Mouse (Mus musculus) C3H10T1/2 (cell line): ENCODE results near the gene Il9. TPM values are rescaled to one million over a fixed set of nuclear protein-coding genes. Genes with fewer than 3 reads are reported as not detected.

Source experiments
- polyA plus RNA-seq, 2 experiments: library from polyadenylated mRNA; unstranded; fragments of >200 nt; fragmentation: generic; extraction: Trizol; gene quantifications; one replicate each; pipeline ENCODE4 v1.2.1; 2012; ENCODE audit warnings: missing spikeins in 2 of 2

Gene Il9
- not detected for polyA plus RNA-seq

DNA sequence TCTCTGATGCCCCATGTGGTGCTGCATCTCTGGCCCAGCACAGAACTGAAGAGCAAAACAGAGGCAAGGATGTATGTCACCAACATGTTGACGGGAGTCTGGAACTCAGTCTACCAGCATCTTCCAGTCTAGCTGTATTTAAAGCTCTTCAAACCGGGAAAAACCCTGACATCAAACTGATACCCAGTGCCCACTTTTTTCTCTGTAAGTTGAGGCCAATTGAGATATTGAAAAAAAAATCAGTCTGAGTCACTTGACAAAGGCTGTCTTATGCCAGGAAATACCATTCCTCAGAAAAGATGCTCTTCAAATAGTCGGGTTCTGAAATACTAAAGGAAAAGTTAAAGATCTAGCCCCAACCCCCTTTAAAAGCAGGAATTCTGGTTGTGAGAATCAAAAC, at the start of gene Il9:
Gene Il9 (minus strand): TSS at position 101 of the 400 bp plus-strand sequence.

DNA sequence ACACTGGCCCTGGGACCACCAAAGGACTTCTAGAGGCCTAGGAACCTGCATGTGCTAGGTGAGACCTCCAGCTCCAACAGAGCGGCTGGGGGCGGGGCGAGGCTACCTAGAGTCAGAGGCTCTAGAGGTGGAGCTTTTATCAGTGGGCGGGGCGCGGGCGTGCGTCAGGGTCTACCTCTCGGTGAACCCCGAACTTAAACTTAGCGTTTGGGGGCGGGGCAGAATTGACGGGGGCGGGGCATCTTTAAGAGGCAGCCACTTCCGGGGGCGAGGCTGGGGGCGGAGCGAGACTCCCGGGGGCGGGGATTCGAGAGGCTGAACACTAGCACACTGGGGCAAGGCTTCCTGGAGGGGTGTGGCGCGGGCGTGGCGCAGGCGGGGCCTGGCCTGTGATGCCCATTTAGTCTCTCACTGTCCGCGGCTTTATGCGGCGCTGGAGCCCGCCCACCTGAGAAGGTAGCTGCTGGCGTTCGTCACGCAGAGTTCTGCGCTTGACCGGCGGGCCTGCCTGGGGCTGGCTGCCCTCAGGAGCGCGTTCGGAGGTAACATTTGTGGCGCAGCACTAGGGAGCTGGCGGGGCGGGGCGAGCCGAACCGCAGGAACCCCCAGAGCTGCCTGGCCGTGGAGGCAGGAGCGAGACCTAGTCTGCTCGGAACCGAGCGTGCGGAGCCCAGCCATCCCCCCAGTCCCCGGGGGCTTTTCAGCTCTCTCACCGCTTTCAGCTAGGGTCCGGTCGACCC, 40.2 kb upstream of the Il9 start, which contains the start of gene Fbxl21:
Gene Fbxl21 (plus strand): TSS at position 392 of the 740 bp plus-strand sequence.

DNA sequence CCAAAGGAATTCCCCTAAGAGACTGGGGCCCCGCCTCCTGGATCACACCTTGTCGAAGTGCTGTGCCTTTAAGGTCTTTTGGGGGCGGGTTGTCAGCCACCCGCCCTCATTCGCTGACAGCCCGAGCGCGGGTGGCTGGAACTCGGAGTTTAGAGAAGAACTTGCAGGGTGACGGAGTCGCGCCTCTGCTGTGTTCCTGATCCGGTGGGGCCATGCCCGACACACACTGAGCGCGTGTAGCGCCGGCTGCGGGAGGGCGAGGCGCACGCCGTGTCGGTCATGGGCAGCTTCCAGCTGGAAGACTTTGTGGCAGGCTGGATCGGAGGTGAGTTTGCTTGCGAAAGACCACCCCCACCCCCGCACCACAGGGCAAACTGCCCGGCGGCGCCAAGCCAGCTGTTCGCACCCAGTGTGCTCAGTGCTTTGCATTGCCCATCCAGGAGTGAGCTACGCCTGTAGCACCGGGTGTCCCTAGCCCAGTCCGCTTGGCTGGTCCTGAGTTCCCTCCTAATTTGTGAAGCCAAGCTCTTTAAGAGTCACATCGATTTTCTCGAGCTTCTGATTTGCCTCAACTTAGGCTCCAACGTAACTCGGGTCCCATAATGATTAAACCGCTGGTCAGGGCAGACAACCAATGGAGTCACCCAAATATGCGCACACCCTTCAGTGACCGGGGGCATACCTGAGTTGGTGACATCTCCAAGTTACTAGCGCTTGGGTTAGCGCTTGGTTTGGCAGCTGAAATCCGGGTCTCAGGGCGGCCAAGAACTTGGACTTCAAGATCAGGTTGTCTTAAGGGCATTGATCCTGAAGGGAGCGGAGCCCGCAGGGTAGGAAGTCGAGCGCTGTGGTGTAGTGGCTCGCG, 43.6 kb downstream of the Il9 start, which contains the start of gene Slc25a48:
Gene Slc25a48 (plus strand): TSS at position 145 of the 865 bp plus-strand sequence.

Other genes with a start within 250 kb of the Il9 start
- gene Neurog1, start 230.1 kb downstream of the Il9 start, polyA plus RNA-seq = not detected
- gene Cxcl14, start 185.7 kb downstream of the Il9 start, polyA plus RNA-seq = not detected
- gene Gm3045, start 55.7 kb downstream of the Il9 start, polyA plus RNA-seq = not detected
- not detected for gene Slc25a48, start 43.9 kb downstream of the Il9 start, polyA plus RNA-seq
- gene Fbxl21, start 40.2 kb upstream of the Il9 start, polyA plus RNA-seq = under 1 TPM; 0.06 to 0.48 TPM
- not detected for gene Lect2, start 66.3 kb upstream of the Il9 start, polyA plus RNA-seq
- gene Tgfbi, start 127.3 kb upstream of the Il9 start, polyA plus RNA-seq = 10 to 100 TPM; 19.2 to 77.4 TPM
- 10 to 100 TPM in 1 of 2 experiments, 1 to 10 TPM in 1; 1.6 to 13.9 TPM for gene Smad5, start 220.8 kb upstream of the Il9 start, polyA plus RNA-seq